Mouse (Mus musculus): Measurements from ENCODE around the gene Nsd1.

- no peak for TF ChIP-seq POLR2A (IDR thresholded peaks at IDR 0.05; ENCODE audit: low read depth, low read length)
- TF ChIP-seq CTCF (conservative IDR thresholded peaks at IDR 0.05; ENCODE audit: insufficient read depth, insufficient read length, low read depth, low read length) = peak; percentile 95
Observed at GRCm38 (mm10) chr13:55327633-55328032, 118.1 kb downstream of the Nsd1 start.
